Mouse (Mus musculus) MEL-GATA-1-ER (cell line): ENCODE measurements at regions not wholly inside any gene's neighbourhood (a gene's known extent, or its start where the extent isn't known, plus 50 kb on each side); places are given as distances from the start of the nearest gene placed in this dataset.

Source experiments
- DNase-seq: peaks from one replicate; pipeline ENCODE4 v3.0.0-alpha.2; 2012; ENCODE audit warnings: low read depth; ENCODE audit errors: extremely low read depth

GRCm38 (mm10) chr9:41595749-41596148 is 434.3 kb upstream of the Ubash3b start:
- DNase-seq, result no peak

- no peak for DNase-seq
Observed at GRCm38 (mm10) chr9:41593998-41594397, 432.5 kb upstream of the Ubash3b start.

GRCm38 (mm10) chr9:41592900-41593690 is 431.6 kb upstream of the Ubash3b start:
- no peak for DNase-seq

- no peak for DNase-seq
Observed at GRCm38 (mm10) chr9:41592101-41592500, 430.6 kb upstream of the Ubash3b start.

GRCm38 (mm10) chr9:41590164-41590563 is 428.7 kb upstream of the Ubash3b start:
- no peak for DNase-seq

- no peak for DNase-seq
Observed at GRCm38 (mm10) chr9:41588466-41589425, 427.2 kb upstream of the Ubash3b start.

- DNase-seq, result no peak
Observed at GRCm38 (mm10) chr9:41587762-41588161, 426.3 kb upstream of the Ubash3b start.

GRCm38 (mm10) chr9:41586966-41587570 is 425.6 kb upstream of the Ubash3b start:
- no peak for DNase-seq

GRCm38 (mm10) chr9:41586291-41586690 is 424.8 kb upstream of the Ubash3b start:
- no peak for DNase-seq

GRCm38 (mm10) chr9:41585771-41586170 is 424.3 kb upstream of the Ubash3b start:
- no peak for DNase-seq

- DNase-seq, result no peak
Observed at GRCm38 (mm10) chr9:41585012-41585411, 423.5 kb upstream of the Ubash3b start.

GRCm38 (mm10) chr9:41583711-41584329 is 422.3 kb upstream of the Ubash3b start:
- no peak for DNase-seq

- no peak for DNase-seq
Observed at GRCm38 (mm10) chr9:41583276-41583675, 421.8 kb upstream of the Ubash3b start.

- DNase-seq, result no peak
Observed at GRCm38 (mm10) chr9:41582711-41583236, 421.3 kb upstream of the Ubash3b start.

- DNase-seq, result no peak
Observed at GRCm38 (mm10) chr9:41582171-41582570, 420.7 kb upstream of the Ubash3b start.

- no peak for DNase-seq
Observed at GRCm38 (mm10) chr9:41581741-41582140, 420.2 kb upstream of the Ubash3b start.

- no peak for DNase-seq
Observed at GRCm38 (mm10) chr9:41581152-41581551, 419.7 kb upstream of the Ubash3b start.

GRCm38 (mm10) chr9:41580611-41581041 is 419.1 kb upstream of the Ubash3b start:
- no peak for DNase-seq

GRCm38 (mm10) chr9:41580067-41580466 is 418.6 kb upstream of the Ubash3b start:
- DNase-seq, result no peak

GRCm38 (mm10) chr9:41579107-41580014 is 417.9 kb upstream of the Ubash3b start:
- DNase-seq, result no peak
